Mouse (Mus musculus) gastrocnemius, postnatal 10 days (tissue): ENCODE results near the gene Mthfd2l. TPM values are rescaled to one million over a fixed set of nuclear protein-coding genes. Genes with fewer than 3 reads are reported as not detected.
A peak's percentile ranks its signal among the peaks of the same experiment; 100 is the strongest.

Source experiments
- DNase-seq: peaks from one replicate; pipeline ENCODE4 v3.0.0; 2021; ENCODE audit warnings: mixed read lengths
- long read RNA-seq, 2 experiments: library from polyadenylated mRNA; stranded (forward); transcript quantifications; one replicate each; pipeline ENCODE4 v2.0.0; 2021
- total RNA-seq, 2 experiments: library from RNA; stranded (reverse); gene quantifications; 2 replicates each; pipeline ENCODE4 v1.2.3; 2021

Mthfd2l gene
- total RNA-seq: 10 to 100 TPM; 13.5 to 17.0 TPM
- long read RNA-seq, experiment 1, transcript Mthfd2l-201 (8 exons, 2,159 nt): major isoform, 5 of 17 reads
- long read RNA-seq, experiment 1, partial matches to known transcripts: 2 of 17 reads
- long read RNA-seq, experiment 1, other reads (novel, unspliced or antisense): 7 of 17 reads
- long read RNA-seq, experiment 2, transcript Mthfd2l-201 (8 exons, 2,159 nt): major isoform, 5 of 14 reads
- long read RNA-seq, experiment 2, partial matches to known transcripts: 2 of 14 reads
- long read RNA-seq, experiment 2, other reads (novel, unspliced or antisense): 4 of 14 reads

GRCm38 (mm10) chr5:90930971-90931851 lies at the start of gene Mthfd2l:
Gene Mthfd2l, plus strand, starts transcription at chr5:90931117.
- peak; percentile 88 for DNase-seq

DNA sequence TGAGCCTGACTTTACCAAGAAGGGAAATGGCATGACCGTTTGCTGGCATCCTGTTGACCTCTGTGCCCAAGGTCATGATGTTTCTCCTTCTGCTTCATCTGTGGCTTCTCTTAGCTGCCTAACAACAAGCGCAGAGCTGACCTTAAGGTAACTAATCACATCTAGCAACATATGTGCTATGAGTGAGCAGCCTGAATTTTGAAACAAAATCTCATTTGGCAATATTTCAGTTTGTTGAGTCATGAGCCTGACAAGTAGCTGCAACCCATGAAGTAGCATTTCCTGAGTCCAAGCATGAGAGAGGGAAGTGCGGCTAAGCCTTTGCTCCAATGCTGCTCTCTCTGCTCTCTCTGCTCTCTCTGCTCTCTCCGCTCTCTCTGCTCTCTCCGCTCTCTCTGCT lies 49.2 kb upstream of the Mthfd2l start:
- no peak for DNase-seq

DNA sequence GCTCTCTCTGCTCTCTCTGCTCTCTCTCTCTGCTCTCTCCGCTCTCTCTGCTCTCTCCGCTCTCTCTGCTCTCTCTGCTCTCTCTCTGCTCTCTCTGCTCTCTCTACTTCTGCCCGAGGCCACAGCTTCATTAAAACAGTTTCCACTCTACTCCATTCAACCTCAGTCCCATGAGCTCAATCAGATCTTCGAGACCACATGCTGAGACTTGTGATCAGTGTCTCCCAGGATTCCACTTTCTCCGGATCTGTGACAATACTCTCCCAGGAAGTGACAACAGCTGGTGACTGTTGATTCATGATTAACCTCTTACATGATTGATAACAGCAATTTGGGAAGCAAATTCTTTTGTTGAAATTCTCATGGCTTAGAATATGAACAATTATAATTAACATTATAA lies 48.8 kb upstream of the Mthfd2l start:
- DNase-seq: no peak

GRCm38 (mm10) chr5:90884628-90885242 lies 46.2 kb upstream of the Mthfd2l start:
- DNase-seq: no peak

GRCm38 (mm10) chr5:90888661-90889060 lies 42.3 kb upstream of the Mthfd2l start:
- DNase-seq: no peak

- peak; percentile 42 for DNase-seq
Observed at GRCm38 (mm10) chr5:90890519-90891463, 40.1 kb upstream of the Mthfd2l start, which contains the start of gene Cxcl1. Gene Cxcl1, plus strand, starts transcription at chr5:90891241.

DNA sequence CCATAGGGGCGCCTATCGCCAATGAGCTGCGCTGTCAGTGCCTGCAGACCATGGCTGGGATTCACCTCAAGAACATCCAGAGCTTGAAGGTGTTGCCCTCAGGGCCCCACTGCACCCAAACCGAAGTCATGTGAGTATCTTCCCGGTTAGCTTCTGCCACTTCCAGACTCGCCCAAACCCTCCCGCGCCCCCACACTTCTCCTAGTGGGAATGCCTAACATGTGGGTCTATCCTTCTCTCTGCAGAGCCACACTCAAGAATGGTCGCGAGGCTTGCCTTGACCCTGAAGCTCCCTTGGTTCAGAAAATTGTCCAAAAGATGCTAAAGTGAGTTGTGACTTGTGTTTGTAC lies 39.5 kb upstream of the Mthfd2l start:
- DNase-seq: no peak

- DNase-seq: no peak
Observed at GRCm38 (mm10) chr5:90894231-90894630, 36.7 kb upstream of the Mthfd2l start.

DNA sequence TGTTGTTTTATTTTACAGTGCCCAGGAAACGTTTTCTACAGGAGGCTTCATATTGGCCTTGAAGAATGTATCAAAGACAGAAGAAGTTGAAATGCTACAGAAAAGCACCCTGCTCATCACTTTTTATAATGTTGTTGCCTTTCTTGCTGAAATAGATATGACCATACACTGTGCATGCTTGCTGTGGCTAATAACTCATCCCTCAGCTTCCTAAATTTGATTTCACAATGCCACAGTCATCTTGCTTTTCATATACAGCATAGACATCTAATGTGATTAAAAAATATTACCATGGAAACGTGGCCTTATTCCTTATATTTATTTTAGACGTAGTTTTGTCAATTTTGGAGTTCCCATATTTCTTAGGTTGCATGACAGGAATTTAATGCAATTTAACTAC lies 33.5 kb upstream of the Mthfd2l start:
- DNase-seq: no peak

DNA sequence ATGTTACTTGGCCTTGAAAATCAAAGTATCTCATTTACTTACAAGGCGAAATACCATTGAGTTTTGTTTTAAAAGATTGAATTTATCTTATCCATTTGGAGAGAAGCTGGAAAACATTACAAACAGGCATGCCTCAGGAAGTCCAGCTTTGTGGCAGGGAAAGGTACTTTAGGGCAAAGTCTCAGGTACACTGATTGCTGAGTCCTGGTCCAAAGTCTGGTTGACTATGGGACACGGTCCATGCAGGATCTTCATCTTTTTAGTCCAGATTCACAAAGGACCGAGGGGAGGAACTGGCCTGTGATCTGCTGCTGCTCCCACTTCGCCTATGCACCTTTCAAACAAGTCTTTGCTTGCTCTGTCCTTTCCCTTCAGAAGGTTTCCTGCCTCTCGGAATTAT lies 31.6 kb upstream of the Mthfd2l start:
- no peak for DNase-seq

DNA sequence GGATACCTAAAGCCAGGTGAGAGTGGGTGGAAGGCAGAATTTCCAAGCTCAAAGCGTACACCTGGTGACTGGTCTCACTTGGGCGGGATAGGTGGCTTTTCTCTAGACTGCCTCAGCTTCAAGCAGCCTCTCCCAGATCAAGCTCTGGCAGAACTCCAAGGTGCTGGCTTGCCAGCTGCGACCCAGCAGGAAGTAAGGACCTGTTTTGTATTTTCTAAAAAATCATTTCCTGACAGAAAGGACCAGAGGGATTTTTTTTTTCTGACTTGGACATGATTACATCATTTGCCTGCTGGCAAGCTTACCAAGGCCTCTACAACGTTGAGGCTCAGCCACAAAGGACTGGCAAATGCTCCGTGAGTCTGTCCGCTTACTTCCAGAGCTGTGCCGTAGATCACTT lies 30.8 kb upstream of the Mthfd2l start:
- DNase-seq: peak; percentile 39

DNA sequence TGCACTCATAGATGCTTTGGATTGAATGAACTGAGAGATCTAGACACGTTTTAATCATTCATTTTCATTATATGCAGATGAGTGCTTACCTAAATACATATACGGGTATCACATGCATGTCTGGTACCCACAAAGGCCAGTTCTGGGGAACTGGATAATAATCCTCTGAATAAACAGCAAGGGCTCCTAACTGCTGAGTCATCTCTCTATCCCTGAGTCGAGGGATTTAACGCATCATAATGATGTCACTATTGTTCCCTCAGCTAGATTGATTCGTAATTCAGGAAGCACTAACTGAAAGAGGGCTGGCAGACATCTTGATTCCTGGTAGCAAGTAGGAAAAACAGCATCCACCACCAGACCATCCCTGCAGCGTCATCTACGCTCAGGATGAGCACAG lies 30.2 kb upstream of the Mthfd2l start:
- DNase-seq: no peak

- no peak for DNase-seq
Observed at GRCm38 (mm10) chr5:90902380-90903260, 28.3 kb upstream of the Mthfd2l start.

GRCm38 (mm10) chr5:90903339-90904020 lies 27.4 kb upstream of the Mthfd2l start, which contains the start of gene Cxcl2:
Gene Cxcl2, plus strand, starts transcription at chr5:90903871.
- DNase-seq: no peak

- peak; percentile 63 for DNase-seq
Observed at GRCm38 (mm10) chr5:90908983-90909382, 21.9 kb upstream of the Mthfd2l start.

DNA sequence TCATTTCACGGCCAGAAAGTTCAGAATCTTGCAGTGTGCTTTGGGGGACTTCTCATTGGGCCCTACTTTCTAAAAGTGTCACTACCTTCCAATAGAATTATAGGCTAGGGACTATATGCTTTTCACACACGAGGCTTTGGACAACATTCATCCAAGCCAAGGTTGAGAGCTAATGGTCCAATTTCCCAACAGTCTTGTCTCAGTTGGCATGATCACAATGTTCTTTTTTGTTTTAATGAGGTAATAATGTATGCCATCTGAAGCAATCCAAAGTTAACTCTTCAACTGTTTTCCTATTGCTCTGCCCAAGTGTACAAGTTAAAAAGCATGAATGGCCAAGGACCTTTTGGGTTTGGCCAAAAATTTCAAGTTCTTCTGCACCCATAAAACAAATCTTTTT lies 11.4 kb upstream of the Mthfd2l start:
- DNase-seq: no peak

GRCm38 (mm10) chr5:90922958-90923357 lies 8.0 kb upstream of the Mthfd2l start:
- no peak for DNase-seq

- DNase-seq: no peak
Observed at GRCm38 (mm10) chr5:90930546-90930945, 371 bp upstream of the Mthfd2l start.

DNA sequence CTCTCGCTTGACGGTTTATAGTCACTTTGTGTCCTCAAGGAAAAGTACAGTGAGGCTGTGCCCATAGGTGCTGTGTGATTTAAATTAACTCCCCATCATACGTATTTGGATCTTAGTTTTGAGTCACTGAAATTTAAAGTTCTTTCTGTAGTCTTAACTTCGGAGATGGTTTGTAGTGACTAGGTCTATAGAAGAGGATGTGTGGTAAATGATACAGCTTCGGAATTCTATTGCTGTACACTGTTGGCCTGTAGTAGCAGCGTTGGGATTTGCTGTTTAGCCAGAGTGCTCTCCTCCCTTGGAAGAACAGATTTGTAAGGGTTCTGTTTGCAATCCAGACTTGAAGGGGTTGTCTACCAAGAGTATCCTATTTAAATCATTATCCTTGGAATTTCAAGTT lies 994 bp downstream of the Mthfd2l start:
- DNase-seq: no peak

DNA sequence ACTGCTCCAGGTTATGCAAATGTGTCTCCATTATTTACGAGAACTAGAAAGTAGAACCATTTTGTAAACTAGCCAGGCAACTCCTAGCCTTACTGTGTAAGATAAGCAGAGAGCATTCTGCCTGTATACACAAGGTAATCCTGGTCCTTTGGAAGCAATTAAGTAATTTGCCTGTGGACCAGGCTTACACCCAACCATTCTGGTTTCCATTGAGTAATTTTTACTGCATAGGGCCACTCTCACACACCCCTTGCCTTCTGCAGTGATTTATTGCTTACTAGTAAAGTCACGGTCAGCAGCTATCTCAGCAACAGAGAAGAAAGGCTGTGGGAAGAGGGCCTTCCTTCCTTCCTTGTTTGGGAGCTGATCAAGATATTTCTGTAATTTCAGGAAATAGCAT lies 5.8 kb downstream of the Mthfd2l start:
- DNase-seq: no peak
